In the genomic region with DNA sequence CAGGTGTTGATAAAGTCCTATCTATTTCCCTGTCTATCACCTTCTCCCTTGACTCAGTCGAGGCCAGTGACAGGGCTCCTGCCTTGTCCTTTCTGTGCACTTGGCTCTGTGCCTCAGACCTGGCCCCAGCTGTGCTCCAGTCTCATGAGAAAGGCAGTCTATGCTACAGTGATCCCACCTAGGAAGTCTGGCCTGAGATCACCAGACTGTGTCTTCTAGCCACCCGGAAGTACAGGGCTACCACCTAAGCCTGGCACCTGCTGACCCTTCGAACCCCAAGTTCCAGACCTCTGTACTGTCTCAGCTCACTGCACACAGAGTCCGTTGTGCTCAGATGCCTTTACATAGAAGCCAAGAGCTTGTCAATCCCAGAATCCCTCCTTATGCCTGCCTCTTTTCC, we compare ENCODE assay signal across 15 mouse cellular contexts. TPM values are rescaled to one million over a fixed set of nuclear protein-coding genes. Genes with fewer than 3 reads are reported as not detected.
A peak's percentile ranks its signal among the peaks of the same experiment; 100 is the strongest.
DNase-seq lines count a peak whose midpoint lies in the region; ATAC-seq lines count a peak whose summit lies in the region.
"Had no signal": no experiment of that assay in that cellular context is flagged by ENCODE, and none has a peak within 500 bp of the region (broad histone marks: within the 10 kb centered on the region; RNA-seq: fewer than 3 reads in every experiment).

No protein-coding gene starts in this region.

- H3K9me3 ChIP-seq in liver, embryonic 12.5 days (replicated peaks), result no peaks in the 10 kb centered on the region
- H3K9me3 ChIP-seq in hindbrain, embryonic 14.5 days (ENCODE audit: control insufficient read depth, low read length), result no peaks in the 10 kb centered on the region
- H3K9me3 ChIP-seq: embryonic facial prominence, embryonic 15.5 days; forebrain, embryonic 12.5 days; G1E; intestine, embryonic 15.5 days had no signal

- 0 out of 2 replicates have a peak, but pooled peaks have one; percentile 33 for ATAC-seq in liver, embryonic 12.5 days
- 0 out of 2 replicates have a peak, but pooled peaks have one; percentile 38 for ATAC-seq in hindbrain, embryonic 14.5 days (ENCODE audit: low FRiP score)

- WGBS in liver, embryonic 12.5 days (ENCODE audit: insufficient replicate concordance), result 64% methylated on average over 4 of the region's 4 CpGs
- WGBS in hindbrain, embryonic 14.5 days, result 79% methylated on average over 4 of the region's 4 CpGs

- no peak overlapping the region for H3K27ac ChIP-seq in liver, embryonic 12.5 days
- no peak overlapping the region for H3K27ac ChIP-seq in hindbrain, embryonic 14.5 days
- H3K27ac ChIP-seq: embryonic facial prominence, embryonic 15.5 days; forebrain, embryonic 12.5 days; heart, adult 2 months; intestine, embryonic 15.5 days had no signal

- H3K9ac ChIP-seq in liver, embryonic 12.5 days, result no peak overlapping the region
- no peak overlapping the region for H3K9ac ChIP-seq in hindbrain, embryonic 14.5 days
- H3K9ac ChIP-seq: embryonic facial prominence, embryonic 15.5 days; forebrain, embryonic 12.5 days; intestine, embryonic 15.5 days had no signal

- no peak overlapping the region for H3K4me2 ChIP-seq in liver, embryonic 12.5 days
- H3K4me2 ChIP-seq in hindbrain, embryonic 14.5 days (replicated peaks), result no peak overlapping the region
- H3K4me2 ChIP-seq: embryonic facial prominence, embryonic 15.5 days; forebrain, embryonic 12.5 days; intestine, embryonic 15.5 days had no signal

- no peak overlapping the region for H3K4me3 ChIP-seq in liver, embryonic 12.5 days
- no peak overlapping the region for H3K4me3 ChIP-seq in hindbrain, embryonic 14.5 days (replicated peaks; ENCODE audit: low read length)
- H3K4me3 ChIP-seq: embryonic facial prominence, embryonic 15.5 days; forebrain, embryonic 12.5 days; heart, adult 2 months; intestine, embryonic 15.5 days had no signal

- no peaks in the 10 kb centered on the region for H3K27me3 ChIP-seq in liver, embryonic 12.5 days (replicated peaks)
- H3K27me3 ChIP-seq in hindbrain, embryonic 14.5 days (ENCODE audit: control insufficient read depth, insufficient read depth, low read length), result no peaks in the 10 kb centered on the region
- H3K27me3 ChIP-seq: embryonic facial prominence, embryonic 15.5 days; forebrain, embryonic 12.5 days; intestine, embryonic 15.5 days had no signal

- no peaks in the 10 kb centered on the region for H3K4me1 ChIP-seq in liver, embryonic 12.5 days
- H3K4me1 ChIP-seq in hindbrain, embryonic 14.5 days (replicated peaks; ENCODE audit: control insufficient read depth, insufficient read depth, low read length), result no peaks in the 10 kb centered on the region
- H3K4me1 ChIP-seq: embryonic facial prominence, embryonic 15.5 days; forebrain, embryonic 12.5 days; intestine, embryonic 15.5 days had no signal

- DNase-seq in liver, result no peak
- no peak for DNase-seq in hindbrain, embryonic 14.5 days (ENCODE audit: low spot score)
- DNase-seq in kidney, adult 11 months, result peak; percentile 32
- DNase-seq in kidney, postnatal 14 days, result peak; percentile 36
- DNase-seq in urinary bladder, postnatal 36 days (ENCODE audit: low spot score in 2 of 2), result no peak
- no peak for DNase-seq in embryo, embryonic 10.5 days (ENCODE audit: low spot score)
- DNase-seq: adrenal gland, adult 8-10 months; cerebellum, adult 8-10 months; heart, adult 2 months; right cerebral cortex, postnatal 14 days had no signal

- H3K36me3 ChIP-seq in liver, embryonic 12.5 days, result no peaks in the 10 kb centered on the region
- no peaks in the 10 kb centered on the region for H3K36me3 ChIP-seq in hindbrain, embryonic 14.5 days (replicated peaks; ENCODE audit: control insufficient read depth, insufficient read depth)
- H3K36me3 ChIP-seq: embryonic facial prominence, embryonic 15.5 days; forebrain, embryonic 12.5 days; G1E; intestine, embryonic 15.5 days had no signal

RNA-seq across cellular contexts. Expression of a gene that starts 26.1 kb away (rescaled TPM):
- polyA plus RNA-seq in liver, embryonic 12.5 days (2016; fragmentation: Nextera tagmentation; extraction: Ambion mirVana), result 27.6 and 28.7 TPM in 2 replicates
- polyA plus RNA-seq in hindbrain, embryonic 14.5 days (2014; fragmentation: Nextera tagmentation; extraction: Ambion mirVana), result 95.9 and 106 TPM in 2 replicates

RNA-seq across cellular contexts. Expression of a gene that starts 46.0 kb away (rescaled TPM):
- 8.3 and 8.9 TPM in 2 replicates for polyA plus RNA-seq in liver, embryonic 12.5 days (2016; fragmentation: Nextera tagmentation; extraction: Ambion mirVana)
- 32.6 and 36.0 TPM in 2 replicates for polyA plus RNA-seq in hindbrain, embryonic 14.5 days (2014; fragmentation: Nextera tagmentation; extraction: Ambion mirVana)
- polyA plus RNA-seq: G1E had no signal

RNA-seq across cellular contexts. Expression of a gene that starts 53.4 kb away (rescaled TPM):
- polyA plus RNA-seq in liver, embryonic 12.5 days (2016; fragmentation: Nextera tagmentation; extraction: Ambion mirVana), result 6.3 and 6.7 TPM in 2 replicates
- 224 and 243 TPM in 2 replicates for polyA plus RNA-seq in hindbrain, embryonic 14.5 days (2014; fragmentation: Nextera tagmentation; extraction: Ambion mirVana)

Comparison
In these comparisons a context has a peak if more than half of its experiments do, and no peak if none do; other contexts are left out.
1. DNase-seq: peak in kidney, adult 11 months (single experiment) and kidney, postnatal 14 days (single experiment); none in liver (single experiment), hindbrain, embryonic 14.5 days (single experiment), urinary bladder, postnatal 36 days (0 of 2) and embryo, embryonic 10.5 days (single experiment).
2. RNA of a gene that starts 53.4 kb away (polyA plus RNA-seq): 224 to 243 TPM in hindbrain, embryonic 14.5 days; 6.3 to 6.7 TPM in liver, embryonic 12.5 days; every median in the first group is over 10 times any median in the second.